9 mouse cellular contexts compared by ENCODE assay signal in genomic region chr17:27561809-27562526, GRCm38 (mm10). TPM values are rescaled to one million over a fixed set of nuclear protein-coding genes. Genes with fewer than 3 reads are reported as not detected.
DNase-seq lines count a peak whose midpoint lies in the region; ATAC-seq and TF ChIP-seq lines count a peak whose summit lies in the region.
"Had no signal": no experiment of that assay in that cellular context is flagged by ENCODE, and none has a peak within 500 bp of the region (broad histone marks: within the 10 kb centered on the region; RNA-seq: fewer than 3 reads in every experiment).

No protein-coding gene starts in this region.

- no peak for ATAC-seq in midbrain, embryonic 13.5 days
- no peak for ATAC-seq in midbrain, embryonic 16.5 days
- no peak for ATAC-seq in liver, postnatal 0 days

- TF ChIP-seq EP300 in MEL (IDR thresholded peaks at IDR 0.05; ENCODE audit: low read depth in 1 of 2, low read length in 2 of 2) = 0 out of 4 replicates have a peak, but pooled peaks of 1 of the 2 experiments have one; percentile 15
- no peak for TF ChIP-seq EP300 in liver, postnatal 0 days (IDR thresholded peaks at IDR 0.05; ENCODE audit: low read depth)

- H3K9me3 ChIP-seq in midbrain, embryonic 13.5 days = no peaks in the 10 kb centered on the region
- H3K9me3 ChIP-seq in midbrain, embryonic 16.5 days (replicated peaks; ENCODE audit: control insufficient read depth, low read length, poor library complexity, severe bottlenecking) = no peaks in the 10 kb centered on the region
- no peaks in the 10 kb centered on the region for H3K9me3 ChIP-seq in MEL (replicated peaks; ENCODE audit: insufficient read depth, low read length)
- H3K9me3 ChIP-seq in liver, postnatal 0 days (ENCODE audit: low read length) = no peaks in the 10 kb centered on the region

- H3K4me2 ChIP-seq in midbrain, embryonic 13.5 days (replicated peaks) = no peak overlapping the region
- no peak overlapping the region for H3K4me2 ChIP-seq in midbrain, embryonic 16.5 days (ENCODE audit: low read length)
- H3K4me2 ChIP-seq in liver, postnatal 0 days (ENCODE audit: low read depth, low read length) = no peak overlapping the region

- no peak for TF ChIP-seq CTCF in MEL (IDR thresholded peaks at IDR 0.05 in 2 of 3, conservative IDR thresholded peaks at IDR 0.05 in 1 of 3; ENCODE audit: control insufficient read depth in 1 of 3, insufficient read depth in 1 of 3, low read depth in 2 of 3, low read length in 3 of 3, poor library complexity in 1 of 3, severe bottlenecking in 1 of 3)
- TF ChIP-seq CTCF in liver, postnatal 0 days (IDR thresholded peaks at IDR 0.05; ENCODE audit: low read depth) = no peak

- H3K4me1 ChIP-seq in midbrain, embryonic 13.5 days (replicated peaks) = peaks cover 63% of the 10 kb centered on the region
- peaks cover 36% of the 10 kb centered on the region for H3K4me1 ChIP-seq in midbrain, embryonic 16.5 days (ENCODE audit: control insufficient read depth, insufficient read depth, low read length)
- peaks cover 2 to 25% of the 10 kb centered on the region in 2 experiments for H3K4me1 ChIP-seq in MEL (ENCODE audit: control insufficient read depth in 1 of 2, insufficient read depth in 2 of 2, low read length in 2 of 2)
- peaks cover 40% of the 10 kb centered on the region for H3K4me1 ChIP-seq in liver, postnatal 0 days (ENCODE audit: insufficient read depth)

- H3K27me3 ChIP-seq in midbrain, embryonic 13.5 days = no peaks in the 10 kb centered on the region
- no peaks in the 10 kb centered on the region for H3K27me3 ChIP-seq in midbrain, embryonic 16.5 days (ENCODE audit: control insufficient read depth, insufficient read depth, low read depth, low read length)
- H3K27me3 ChIP-seq in MEL (ENCODE audit: control insufficient read depth in 1 of 2, insufficient read depth in 2 of 2, low read length in 2 of 2) = no peaks in the 10 kb centered on the region
- no peaks in the 10 kb centered on the region for H3K27me3 ChIP-seq in liver, postnatal 0 days (ENCODE audit: insufficient read depth, low read length)

- TF ChIP-seq RAD21 in MEL (IDR thresholded peaks at IDR 0.05; ENCODE audit: low read depth, low read length) = no peak

- H3K79me2 ChIP-seq in MEL (ENCODE audit: control insufficient read depth, insufficient read depth, low read length, poor library complexity) = peaks cover 41% of the 10 kb centered on the region

- H3K9ac ChIP-seq in midbrain, embryonic 13.5 days (replicated peaks) = 0 out of 2 replicates have a peak overlapping the region, but pooled peaks have one; percentile 32
- no peak overlapping the region for H3K9ac ChIP-seq in midbrain, embryonic 16.5 days (ENCODE audit: low read depth, low read length)
- peak overlapping the region; percentile 18; the same call in 1 of the 2 replicates for H3K9ac ChIP-seq in MEL (ENCODE audit: control insufficient read depth, low read depth, low read length, poor library complexity, severe bottlenecking)
- no peak overlapping the region for H3K9ac ChIP-seq in liver, postnatal 0 days (replicated peaks)

- peak; percentile 81 for DNase-seq in MEL (ENCODE audit: low read depth, low spot score)
- peak; percentile 74 for DNase-seq in adrenal gland, postnatal 25 days
- no peak for DNase-seq in liver, postnatal 0 days
- DNase-seq in thymus, postnatal 10 days (ENCODE audit: low spot score in 2 of 2) = no peak
- no peak for DNase-seq in kidney, postnatal 14 days

- no peak for TF ChIP-seq POLR2A in MEL (IDR thresholded peaks at IDR 0.05; ENCODE audit: control insufficient read depth in 1 of 2, insufficient read depth in 1 of 2, low read depth in 1 of 2, low read length in 2 of 2, poor library complexity in 1 of 2)

- 54% methylated on average over 11 of the region's 11 CpGs for WGBS in midbrain, embryonic 13.5 days
- WGBS in midbrain, embryonic 16.5 days = 53% methylated on average over 9 of the region's 11 CpGs
- WGBS in liver, postnatal 0 days (ENCODE audit: insufficient replicate concordance) = 58% methylated on average over 9 of the region's 11 CpGs

- peaks cover 10% of the 10 kb centered on the region for H3K36me3 ChIP-seq in midbrain, embryonic 13.5 days
- H3K36me3 ChIP-seq in midbrain, embryonic 16.5 days (ENCODE audit: control insufficient read depth, insufficient read depth, low read length) = peaks cover 4% of the 10 kb centered on the region
- peaks cover 5 to 22% of the 10 kb centered on the region in 2 experiments for H3K36me3 ChIP-seq in MEL (ENCODE audit: control insufficient read depth in 1 of 2, insufficient read depth in 2 of 2, low read length in 2 of 2)
- peaks cover 22% of the 10 kb centered on the region for H3K36me3 ChIP-seq in liver, postnatal 0 days (replicated peaks; ENCODE audit: insufficient read depth, low read length)

- H3K4me3 ChIP-seq in midbrain, embryonic 13.5 days (replicated peaks) = no peak overlapping the region
- no peak overlapping the region for H3K4me3 ChIP-seq in midbrain, embryonic 16.5 days (ENCODE audit: low read depth, low read length)
- H3K4me3 ChIP-seq in MEL (ENCODE audit: control insufficient read depth in 1 of 2, insufficient read depth in 1 of 2, low read depth in 2 of 2, low read length in 2 of 2) = no peak overlapping the region
- H3K4me3 ChIP-seq in liver, postnatal 0 days (ENCODE audit: low read depth, low read length) = no peak overlapping the region

- no peak overlapping the region for H3K27ac ChIP-seq in midbrain, embryonic 13.5 days
- no peak overlapping the region for H3K27ac ChIP-seq in midbrain, embryonic 16.5 days (ENCODE audit: low read length)
- H3K27ac ChIP-seq in MEL (ENCODE audit: control insufficient read depth, low read depth, low read length) = peak overlapping the region; percentile 31; the same call in 1 of the 2 replicates
- H3K27ac ChIP-seq in liver, postnatal 0 days (ENCODE audit: low read depth) = 0 out of 2 replicates have a peak overlapping the region, but pooled peaks have one; percentile 11

TF ChIP-seq in MEL, 35 proteins besides CTCF, POLR2A, EP300 and RAD21:
- TF ChIP-seq MXI1 (IDR thresholded peaks at IDR 0.05; ENCODE audit: low read depth, low read length) (peak; percentile 34; the same call in 1 of the 2 replicates), TAL1 (IDR thresholded peaks at IDR 0.05; ENCODE audit: low read length) (no peak), MAX (IDR thresholded peaks at IDR 0.05; ENCODE audit: low read length) (no peak), USF2 (IDR thresholded peaks at IDR 0.05; ENCODE audit: borderline replicate concordance in 1 of 2, insufficient read depth in 1 of 2, low read depth in 1 of 2, low read length in 2 of 2) (no peak), GABPA (IDR thresholded peaks at IDR 0.05; ENCODE audit: low read depth, low read length) (no peak; the same call in 1 of the 2 replicates), ELF1 (IDR thresholded peaks at IDR 0.05; ENCODE audit: low read depth, low read length) (no peak), SIN3A (IDR thresholded peaks at IDR 0.05; ENCODE audit: low read length) (peak; percentile 57), RCOR1 (IDR thresholded peaks at IDR 0.05; ENCODE audit: low read depth, low read length) (no peak), JUND (IDR thresholded peaks at IDR 0.05; ENCODE audit: low read depth, low read length) (no peak), SMC3 (IDR thresholded peaks at IDR 0.05; ENCODE audit: low read depth, low read length) (no peak), USF1 (IDR thresholded peaks at IDR 0.05; ENCODE audit: low read depth, low read length) (no peak), ZKSCAN1 (IDR thresholded peaks at IDR 0.05; ENCODE audit: low read depth, low read length) (no peak), GATA1 (IDR thresholded peaks at IDR 0.05; ENCODE audit: low read depth, low read length) (no peak), ZNF384 (IDR thresholded peaks at IDR 0.05; ENCODE audit: low read depth, low read length) (0 out of 2 replicates have a peak, but pooled peaks have one; percentile 27), TBP (IDR thresholded peaks at IDR 0.05; ENCODE audit: low read depth, low read length) (no peak), ETS1 (IDR thresholded peaks at IDR 0.05; ENCODE audit: low read depth, low read length) (peak; percentile 60; the same call in 1 of the 2 replicates), POLR2AphosphoS2 (IDR thresholded peaks at IDR 0.05; ENCODE audit: low read length) (no peak), MEF2A (IDR thresholded peaks at IDR 0.05; ENCODE audit: extremely low read depth, insufficient replicate concordance, low read depth, low read length, poor library complexity, severe bottlenecking) (no peak), ZC3H11A (IDR thresholded peaks at IDR 0.05; ENCODE audit: low read depth, low read length) (no peak), TCF12 (IDR thresholded peaks at IDR 0.05; ENCODE audit: low read depth, low read length) (no peak)

RNA-seq across cellular contexts. Expression of gene AI413582, which starts 3.6 kb away (rescaled TPM):
- polyA plus RNA-seq in midbrain, embryonic 13.5 days (2015; fragmentation: Nextera tagmentation; extraction: Ambion mirVana) = 33.4 and 36.8 TPM in 2 replicates
- 55.4 and 65.8 TPM in 2 replicates for polyA plus RNA-seq in midbrain, embryonic 16.5 days (2015; fragmentation: Nextera tagmentation; extraction: Ambion mirVana)
- total RNA-seq in MEL (2012; rRNA removed) = 20.6 and 21.5 TPM in 2 replicates
- 10 to 100 TPM in 1 of 2 experiments, not detected in 1; 56.5 TPM for polyA plus RNA-seq in MEL (2012; ENCODE audit: insufficient read depth in 1 of 2, insufficient read length in 2 of 2, low read depth in 1 of 2, low replicate concordance in 2 of 2, missing spikeins in 1 of 2)
- 12.7 and 27.6 TPM in 2 replicates for total RNA-seq in adrenal gland, postnatal 25 days (2021)
- polyA plus RNA-seq in liver, postnatal 0 days (2015; fragmentation: Nextera tagmentation; extraction: Ambion mirVana) = 15.0 and 16.7 TPM in 2 replicates

RNA-seq across cellular contexts. Expression of gene Hmga1, which starts 5.7 kb away (rescaled TPM):
- polyA plus RNA-seq in midbrain, embryonic 13.5 days (2015; fragmentation: Nextera tagmentation; extraction: Ambion mirVana) = 120 and 124 TPM in 2 replicates
- 124 and 134 TPM in 2 replicates for polyA plus RNA-seq in midbrain, embryonic 16.5 days (2015; fragmentation: Nextera tagmentation; extraction: Ambion mirVana)
- total RNA-seq in MEL (2012; rRNA removed) = 96.0 and 106 TPM in 2 replicates
- polyA plus RNA-seq in MEL (2012; ENCODE audit: insufficient read depth in 1 of 2, insufficient read length in 2 of 2, low read depth in 1 of 2, low replicate concordance in 2 of 2, missing spikeins in 1 of 2) = 100 to 1,000 TPM in 1 of 2 experiments, not detected in 1; 112 TPM
- total RNA-seq in adrenal gland, postnatal 25 days (2021) = 14.3 and 15.5 TPM in 2 replicates
- 64.0 and 64.9 TPM in 2 replicates for polyA plus RNA-seq in liver, postnatal 0 days (2015; fragmentation: Nextera tagmentation; extraction: Ambion mirVana)

RNA-seq across cellular contexts. Expression of gene Grm4, which starts 40.8 kb away (rescaled TPM):
- 5.8 and 6.1 TPM in 2 replicates for polyA plus RNA-seq in midbrain, embryonic 13.5 days (2015; fragmentation: Nextera tagmentation; extraction: Ambion mirVana)
- 7.5 and 11.0 TPM in 2 replicates for polyA plus RNA-seq in midbrain, embryonic 16.5 days (2015; fragmentation: Nextera tagmentation; extraction: Ambion mirVana)
- total RNA-seq in MEL (2012; rRNA removed) = not detected in 2 replicates
- polyA plus RNA-seq in MEL (2012; ENCODE audit: insufficient read depth in 1 of 2, insufficient read length in 2 of 2, low read depth in 1 of 2, low replicate concordance in 2 of 2, missing spikeins in 1 of 2) = under 1 TPM in 1 of 2 experiments, not detected in 1; 0.06 TPM
- 3.1 and 4.8 TPM in 2 replicates for total RNA-seq in adrenal gland, postnatal 25 days (2021)
- polyA plus RNA-seq in liver, postnatal 0 days (2015; fragmentation: Nextera tagmentation; extraction: Ambion mirVana) = not detected in 2 replicates
- total RNA-seq: hematopoietic stem cell, adult 5-6 weeks; liver, adult 2 months had no signal
- polyA plus RNA-seq: liver, adult 2 months had no signal

Comparison
In these comparisons a context has a peak if more than half of its experiments do, and no peak if none do; other contexts are left out.
1. H3K9ac ChIP-seq: peak in midbrain, embryonic 13.5 days (single experiment) and MEL (single experiment); none in midbrain, embryonic 16.5 days (single experiment) and liver, postnatal 0 days (single experiment).
2. H3K27ac ChIP-seq: peak in MEL (single experiment) and liver, postnatal 0 days (single experiment); none in midbrain, embryonic 13.5 days (single experiment) and midbrain, embryonic 16.5 days (single experiment).
3. DNase-seq: peak in MEL (single experiment) and adrenal gland, postnatal 25 days (single experiment); none in liver, postnatal 0 days (single experiment), thymus, postnatal 10 days (0 of 2) and kidney, postnatal 14 days (single experiment).